Mouse (Mus musculus) embryonic stem cell, embryonic (primary cell): ENCODE data around the gene Dohh.

ENCODE experiments used
- CTCF ChIA-PET, 4 experiments: fragments of 300-600 bp in 2 of 4; fragments of 350-600 bp in 2 of 4; sonication (Branson Sonifier 250); formaldehyde crosslinking; loops; one replicate each; lab custom pipeline; 2022; ENCODE audit warnings: inconsistent platforms in 2 of 4; lab: Charles Lee
- POLR2A ChIA-PET, 4 experiments: fragments of 300-600 bp in 2 of 4; fragments of 350-600 bp in 2 of 4; sonication (Branson Sonifier 250); formaldehyde crosslinking; loops; one replicate each; lab custom pipeline; 2022; ENCODE audit warnings: antibody characterized with exemption in 4 of 4, inconsistent platforms in 1 of 4; lab: Charles Lee

Gene Dohh

GRCm38 (mm10) chr10:81385603-81386306 is 1.5 kb downstream of the Dohh start:
- ChIA-PET CTCF (interaction anchor here (0.5 to 3.2 kb wide), 11 partner anchors 7 to 162 kb away, joined by 3 to 13 read pairs (median 3); partner anchors contain the start of genes Celf5 (in 2 of the 4), Smim24 (in 2 of the 4) and Pip5k1c (in 1 of the 4)), POLR2A (interaction anchor here in 3 of 4 experiments (0.7 to 3.4 kb wide), 23 partner anchors 9 to 209 kb away, joined by 3 to 21 read pairs (median 5); partner anchors contain the start of genes 4930404N11Rik (in 1 of the 3), Cactin (in 1 of the 3), Eef2 (in 1 of the 3) and Ncln (in 1 of the 3))

GRCm38 (mm10) chr10:81387716-81388115 is 3.5 kb downstream of the Dohh start:
- ChIA-PET CTCF (interaction anchor here in 1 of 4 experiments (1.0 to 3.2 kb wide), 2 partner anchors 17 to 165 kb away, joined by 3 to 13 read pairs; no protein-coding TSS in a partner anchor), POLR2A (interaction anchor here in 2 of 4 experiments (1.4 to 4.0 kb wide), 4 partner anchors 9 to 42 kb away, joined by 3 to 24 read pairs (median 15); partner anchors contain the start of gene Fzr1 (in 1 of the 2))

- CTCF ChIA-PET = interaction anchor here in 2 of 4 experiments (0.5 to 4.9 kb wide), 8 partner anchors 10 to 370 kb away, joined by 4 to 75 read pairs (median 14); partner anchors contain the start of gene Fzr1 (in 1 of the 2)
- POLR2A ChIA-PET = interaction anchor here in 1 of 4 experiments (1.8 to 4.0 kb wide), 4 partner anchors 10 to 76 kb away, joined by 6 to 24 read pairs (median 15); partner anchors contain the start of gene Fzr1
These were observed 4.4 kb downstream of the Dohh start, which contains the start of gene Gm48552 for GRCm38 (mm10) chr10:81388505-81389055. Gene Gm48552 (plus strand): TSS chr10:81389005.

- ChIA-PET POLR2A (interaction anchor here in 3 of 4 experiments (0.7 to 4.0 kb wide), 20 partner anchors 10 to 284 kb away, joined by 3 to 24 read pairs (median 4); partner anchors contain the start of genes Fzr1 (in 2 of the 3), Map2k2 (in 1 of the 3) and Pip5k1c (in 1 of the 3)), CTCF (interaction anchor here (0.5 to 4.9 kb wide), 48 partner anchors 9 to 371 kb away, joined by 3 to 75 read pairs (median 5); partner anchors contain the start of genes Hmg20b (in 2 of the 4), Atcay (in 1 of the 4), Cactin (in 1 of the 4) and Celf5 (in 1 of the 4))
These were observed 5.1 kb downstream of the Dohh start for GRCm38 (mm10) chr10:81389373-81389772.

GRCm38 (mm10) chr10:81389801-81390677 is 5.8 kb downstream of the Dohh start:
- CTCF ChIA-PET = interaction anchor here (0.5 to 4.9 kb wide), 69 partner anchors 9 to 467 kb away, joined by 3 to 75 read pairs (median 4); partner anchors contain the start of genes Fzr1 (in 2 of the 4), Hmg20b (in 2 of the 4), Ncln (in 2 of the 4) and Atcay (in 1 of the 4)
- POLR2A ChIA-PET = interaction anchor here (0.5 to 4.0 kb wide), 34 partner anchors 11 to 789 kb away, joined by 3 to 24 read pairs (median 4); partner anchors contain the start of genes Fzr1 (in 3 of the 4), Map2k2 (in 1 of the 4), Pip5k1c (in 1 of the 4) and Thop1 (in 1 of the 4)

GRCm38 (mm10) chr10:81390678-81390965 is 6.4 kb downstream of the Dohh start:
- POLR2A ChIA-PET = interaction anchor here (0.5 to 4.0 kb wide), 19 partner anchors 11 to 252 kb away, joined by 3 to 24 read pairs (median 4); partner anchors contain the start of genes Fzr1 (in 3 of the 4) and Pip5k1c (in 1 of the 4)
- CTCF ChIA-PET = interaction anchor here (0.7 to 4.9 kb wide), 36 partner anchors 8 to 161 kb away, joined by 3 to 75 read pairs (median 6); partner anchors contain the start of genes Fzr1 (in 2 of the 4), Cactin (in 1 of the 4), Celf5 (in 1 of the 4) and Ncln (in 1 of the 4)

- POLR2A ChIA-PET = interaction anchor here in 2 of 4 experiments (0.8 to 3.1 kb wide), 6 partner anchors 8 to 34 kb away, joined by 3 to 20 read pairs (median 3); partner anchors contain the start of genes Dohh (in 1 of the 2) and Gm48551 (in 1 of the 2)
- CTCF ChIA-PET = interaction anchor here in 2 of 4 experiments (1.2 to 4.9 kb wide), 8 partner anchors 7 to 100 kb away, joined by 3 to 75 read pairs (median 6); partner anchors contain the start of genes Dohh (in 1 of the 2), Gm48551 (in 1 of the 2) and Pip5k1c (in 1 of the 2)
These were observed 8.0 kb downstream of the Dohh start for GRCm38 (mm10) chr10:81392270-81392669.

GRCm38 (mm10) chr10:81392781-81393185 is 8.6 kb downstream of the Dohh start, which contains the start of gene Smim24:
Gene Smim24 (plus strand): TSS chr10:81393051.
- ChIA-PET POLR2A (interaction anchor here in 2 of 4 experiments (0.8 to 3.1 kb wide), 10 partner anchors 8 to 91 kb away, joined by 3 to 20 read pairs (median 3); partner anchors contain the start of genes Dohh (in 1 of the 2) and Gm48551 (in 1 of the 2)), CTCF (interaction anchor here (0.5 to 4.9 kb wide), 19 partner anchors 8 to 961 kb away, joined by 3 to 75 read pairs (median 4); partner anchors contain the start of genes Dohh (in 2 of the 4), Gm48551 (in 2 of the 4), Fzr1 (in 1 of the 4) and Pip5k1c (in 1 of the 4))

GRCm38 (mm10) chr10:81393456-81394063 is 9.3 kb downstream of the Dohh start:
- ChIA-PET CTCF (interaction anchor here (0.6 to 4.9 kb wide), 20 partner anchors 9 to 962 kb away, joined by 3 to 75 read pairs (median 4); partner anchors contain the start of genes Dohh (in 2 of the 4), Gm48551 (in 2 of the 4), Fzr1 (in 1 of the 4) and Pip5k1c (in 1 of the 4)), POLR2A (interaction anchor here in 2 of 4 experiments (0.8 to 3.1 kb wide), 13 partner anchors 9 to 91 kb away, joined by 3 to 20 read pairs (median 3); partner anchors contain the start of genes 4930404N11Rik (in 1 of the 2), Cactin (in 1 of the 2), Dohh (in 1 of the 2) and Gm48551 (in 1 of the 2))

- CTCF ChIA-PET = interaction anchor here (0.6 to 4.7 kb wide), 20 partner anchors 9 to 146 kb away, joined by 3 to 28 read pairs (median 4); partner anchors contain the start of genes Dohh (in 1 of the 4), Gm48551 (in 1 of the 4) and Pip5k1c (in 1 of the 4)
- POLR2A ChIA-PET = interaction anchor here in 3 of 4 experiments (0.5 to 2.5 kb wide), 19 partner anchors 9 to 202 kb away, joined by 3 to 13 read pairs (median 4); partner anchors contain the start of genes Dohh (in 2 of the 3), Gm48551 (in 2 of the 3) and 4930404N11Rik (in 1 of the 3)
These were observed 10.9 kb downstream of the Dohh start for GRCm38 (mm10) chr10:81395127-81395526.

GRCm38 (mm10) chr10:81395865-81396264 is 11.6 kb downstream of the Dohh start:
- ChIA-PET CTCF (interaction anchor here in 3 of 4 experiments (0.6 to 4.7 kb wide), 16 partner anchors 8 to 110 kb away, joined by 3 to 28 read pairs (median 6); partner anchors contain the start of genes Dohh (in 1 of the 3), Gm48551 (in 1 of the 3) and Pip5k1c (in 1 of the 3)), POLR2A (interaction anchor here (0.5 to 2.5 kb wide), 21 partner anchors 8 to 201 kb away, joined by 3 to 13 read pairs (median 4); partner anchors contain the start of genes Dohh (in 3 of the 4), Gm48551 (in 3 of the 4), 4930404N11Rik (in 1 of the 4) and Ncln (in 1 of the 4))

- CTCF ChIA-PET = interaction anchor here in 3 of 4 experiments (1.1 to 1.7 kb wide), 3 partner anchors 8 to 92 kb away, joined by 3 to 10 read pairs (median 4); no protein-coding TSS in a partner anchor
These were observed 12.5 kb downstream of the Dohh start for GRCm38 (mm10) chr10:81396749-81397148.

GRCm38 (mm10) chr10:81399296-81399695 is 15.1 kb downstream of the Dohh start:
- ChIA-PET CTCF (interaction anchor here in 1 of 4 experiments (2.3 kb wide), 1 partner anchor 9 kb away, joined by 10 read pairs; no protein-coding TSS in a partner anchor), POLR2A (interaction anchor here in 2 of 4 experiments (0.7 to 6.6 kb wide), 5 partner anchors 9 to 30 kb away, joined by 3 to 104 read pairs (median 3); partner anchors contain the start of gene Fzr1 (in 1 of the 2))

More at GRCm38 (mm10) chr10:81396749-81397148, 12.5 kb downstream of the Dohh start:
- POLR2A ChIA-PET = interaction anchor here in 2 of 4 experiments (1.2 to 2.5 kb wide), 6 partner anchors 11 to 155 kb away, joined by 3 to 13 read pairs (median 4); partner anchors contain the start of genes Dohh (in 2 of the 2) and Gm48551 (in 2 of the 2)

- ChIA-PET CTCF (interaction anchor here in 2 of 4 experiments (0.9 to 2.3 kb wide), 2 partner anchors 10 kb away, joined by 3 to 10 read pairs; no protein-coding TSS in a partner anchor), POLR2A (interaction anchor here in 3 of 4 experiments (0.5 to 6.6 kb wide), 9 partner anchors 8 to 329 kb away, joined by 3 to 104 read pairs (median 3); partner anchors contain the start of genes Fzr1 (in 2 of the 3) and Ncln (in 1 of the 3))
These were observed 15.6 kb downstream of the Dohh start for GRCm38 (mm10) chr10:81399798-81400308.
